Mouse (Mus musculus): ENCODE results near the gene Tmem234.

Gene Tmem234

DNA sequence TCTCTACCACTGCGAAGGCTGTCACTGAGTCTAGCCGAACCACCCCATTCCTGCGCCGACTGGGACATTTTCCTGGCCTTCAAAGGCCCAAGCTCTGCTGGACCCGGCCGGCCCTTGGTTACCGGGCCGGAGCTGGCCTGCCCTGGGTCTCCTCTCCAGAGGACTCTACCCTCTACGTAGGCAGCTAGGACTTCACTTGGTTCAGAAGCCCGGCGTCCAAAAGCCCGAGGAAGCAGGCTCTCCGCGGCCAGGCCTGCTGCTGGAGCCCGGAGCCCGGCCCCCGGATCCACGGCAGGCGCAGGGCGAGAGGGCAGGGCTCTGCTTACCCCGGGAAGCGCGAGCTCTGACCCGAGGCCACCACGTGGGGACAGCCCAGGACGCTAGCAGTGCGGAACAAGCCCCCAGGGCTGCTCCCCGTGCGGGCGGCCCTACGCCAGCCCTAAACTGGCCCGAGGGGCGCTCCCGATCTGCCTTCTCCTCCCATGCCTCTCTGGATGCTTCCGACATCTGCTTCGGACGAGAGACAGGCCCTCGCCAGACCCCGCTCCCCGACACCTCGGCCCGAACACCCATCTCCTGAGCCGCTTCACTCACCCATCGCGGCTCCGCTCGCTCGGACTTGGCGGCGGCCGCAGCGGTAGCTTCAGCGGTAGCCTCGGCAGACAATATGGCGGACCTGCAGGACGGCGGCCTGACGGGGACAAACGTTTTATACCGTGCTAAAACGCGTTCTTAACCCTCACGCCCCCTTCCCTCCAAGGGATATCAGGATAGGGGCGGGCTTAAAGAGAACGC is 71.8 kb downstream of the Tmem234 start, which contains the start of gene Kpna6:
Gene Kpna6, minus strand, starts transcription at position 685 of the 795 bp plus-strand sequence.
- DNase-seq (ENCODE audit: low read depth, low spot score): peak; percentile 97

DNA sequence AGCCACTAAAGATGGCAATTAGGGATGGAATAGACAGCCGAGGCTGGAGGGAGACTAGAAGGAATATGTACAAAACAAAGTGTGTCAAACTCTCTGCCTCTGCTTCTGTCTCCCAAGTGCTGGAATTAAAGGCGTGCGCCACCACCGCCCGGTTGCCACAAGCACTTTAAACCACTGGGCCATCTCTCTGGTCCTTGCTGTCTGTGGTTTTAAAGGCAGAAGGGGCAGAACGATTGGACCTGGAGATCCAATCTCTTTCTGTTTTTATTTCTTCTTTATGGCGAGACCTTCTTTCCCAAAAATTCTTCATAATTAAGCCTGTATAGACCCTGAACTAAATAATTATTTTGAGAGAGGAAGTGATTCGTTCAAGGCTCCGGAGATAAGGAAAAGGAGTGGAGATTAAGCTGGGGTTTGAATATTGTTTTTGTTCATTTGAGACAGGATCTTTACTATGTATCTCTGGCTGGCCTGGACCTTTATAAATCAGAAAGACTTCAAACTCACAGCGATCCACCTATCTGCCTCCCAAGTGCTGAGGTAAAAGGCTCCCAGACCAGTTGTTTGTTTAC is 72.5 kb downstream of the Tmem234 start:
- no peak for DNase-seq (ENCODE audit: low read depth, low spot score)
